Mouse (Mus musculus): ENCODE data around the gene Gm20388.

GRCm38 (mm10) chr8:120521591-120521965, 610.9 kb downstream of the Gm20388 start:
- TF ChIP-seq POLR2A (IDR thresholded peaks at IDR 0.05; ENCODE audit: insufficient read depth, low read depth, low read length) (no peak), CTCF (IDR thresholded peaks at IDR 0.05; ENCODE audit: insufficient read depth, low read depth, low read length) (no peak)

Measured in olfactory bulb, adult 2 months (tissue).